Mouse (Mus musculus): ENCODE measurements around the gene Btf3. TPM values are rescaled to one million over a fixed set of nuclear protein-coding genes. Genes with fewer than 3 reads are reported as not detected.

Gene Btf3
- total and polyA plus RNA-seq, 2 experiments from 2014 or later: 210 to 384 TPM

- Histone ChIP-seq H3K27me3 (ENCODE audit: control insufficient read depth, insufficient read depth, low read length) (no peaks in the 10 kb centered on the region), H3K4me3 (ENCODE audit: low read depth, low read length) (no peak overlapping the region), H3K27ac (ENCODE audit: low read depth) (no peak overlapping the region), H3K4me2 (ENCODE audit: low read depth, low read length) (no peak overlapping the region), H3K9me3 (replicated peaks; ENCODE audit: control insufficient read depth, low read length) (no peaks in the 10 kb centered on the region), H3K36me3 (replicated peaks; ENCODE audit: control insufficient read depth, insufficient read depth, low read length) (peaks cover 52% of the 10 kb centered on the region), H3K4me1 (ENCODE audit: control insufficient read depth, insufficient read depth) (peaks cover 5% of the 10 kb centered on the region), H3K9ac (replicated peaks; ENCODE audit: low read depth, low read length) (no peak overlapping the region)
- DNase-seq (ENCODE audit: low spot score): no peak
- no peak for ATAC-seq (ENCODE audit: insufficient read depth, low read depth)
- 88% methylated on average over 5 of the region's 5 CpGs for WGBS
- no peak for TF ChIP-seq CTCF (IDR thresholded peaks at IDR 0.05; ENCODE audit: low read depth)
- TF ChIP-seq EP300 (IDR thresholded peaks at IDR 0.05; ENCODE audit: low read depth): no peak
These were observed 5.2 kb downstream of the Btf3 start for GRCm38 (mm10) chr13:98311597-98311996.

- no peak for DNase-seq (ENCODE audit: low spot score)
- WGBS: 84% methylated on average over 4 of the region's 4 CpGs
- ATAC-seq (ENCODE audit: insufficient read depth, low read depth): no peak
- Histone ChIP-seq H3K27me3 (ENCODE audit: control insufficient read depth, insufficient read depth, low read length) (no peaks in the 10 kb centered on the region), H3K9me3 (replicated peaks; ENCODE audit: control insufficient read depth, low read length) (no peaks in the 10 kb centered on the region), H3K27ac (ENCODE audit: low read depth) (no peak overlapping the region), H3K4me3 (ENCODE audit: low read depth, low read length) (no peak overlapping the region), H3K4me2 (ENCODE audit: low read depth, low read length) (no peak overlapping the region), H3K36me3 (replicated peaks; ENCODE audit: control insufficient read depth, insufficient read depth, low read length) (peaks cover 51% of the 10 kb centered on the region), H3K9ac (replicated peaks; ENCODE audit: low read depth, low read length) (no peak overlapping the region), H3K4me1 (ENCODE audit: control insufficient read depth, insufficient read depth) (no peaks in the 10 kb centered on the region)
- TF ChIP-seq CTCF (IDR thresholded peaks at IDR 0.05; ENCODE audit: low read depth): no peak
- no peak for TF ChIP-seq EP300 (IDR thresholded peaks at IDR 0.05; ENCODE audit: low read depth)
These were observed 8.1 kb downstream of the Btf3 start for GRCm38 (mm10) chr13:98308724-98309123.

- H3K36me3 ChIP-seq (replicated peaks; ENCODE audit: control insufficient read depth, insufficient read depth, low read length): peaks cover 44% of the 10 kb centered on the region
- no peaks in the 10 kb centered on the region for H3K9me3 ChIP-seq (replicated peaks; ENCODE audit: control insufficient read depth, low read length)
- H3K4me2 ChIP-seq (ENCODE audit: low read depth, low read length): no peak overlapping the region
- DNase-seq (ENCODE audit: low spot score) (no peak), ATAC-seq (ENCODE audit: insufficient read depth, low read depth) (no peak)
- H3K4me1 ChIP-seq (ENCODE audit: control insufficient read depth, insufficient read depth): no peaks in the 10 kb centered on the region
- H3K9ac ChIP-seq (replicated peaks; ENCODE audit: low read depth, low read length): no peak overlapping the region
- no peak overlapping the region for H3K4me3 ChIP-seq (ENCODE audit: low read depth, low read length)
- TF ChIP-seq EP300 (IDR thresholded peaks at IDR 0.05; ENCODE audit: low read depth) (no peak), CTCF (IDR thresholded peaks at IDR 0.05; ENCODE audit: low read depth) (no peak)
- WGBS: 79% methylated on average over 5 of the region's 5 CpGs
- no peaks in the 10 kb centered on the region for H3K27me3 ChIP-seq (ENCODE audit: control insufficient read depth, insufficient read depth, low read length)
- H3K27ac ChIP-seq (ENCODE audit: low read depth): no peak overlapping the region
These were observed 8.8 kb downstream of the Btf3 start for GRCm38 (mm10) chr13:98308004-98308403.

- no peak overlapping the region for H3K9ac ChIP-seq (replicated peaks; ENCODE audit: low read depth, low read length)
- TF ChIP-seq CTCF (IDR thresholded peaks at IDR 0.05; ENCODE audit: low read depth) (no peak), EP300 (IDR thresholded peaks at IDR 0.05; ENCODE audit: low read depth) (no peak)
These were observed 9.8 kb downstream of the Btf3 start for GRCm38 (mm10) chr13:98306852-98307475.

GRCm38 (mm10) chr13:98306393-98306792 is 10.4 kb downstream of the Btf3 start:
- Histone ChIP-seq H3K27me3 (ENCODE audit: control insufficient read depth, insufficient read depth, low read length) (no peaks in the 10 kb centered on the region), H3K4me1 (ENCODE audit: control insufficient read depth, insufficient read depth) (no peaks in the 10 kb centered on the region), H3K4me3 (ENCODE audit: low read depth, low read length) (no peak overlapping the region), H3K9ac (replicated peaks; ENCODE audit: low read depth, low read length) (no peak overlapping the region), H3K9me3 (replicated peaks; ENCODE audit: control insufficient read depth, low read length) (no peaks in the 10 kb centered on the region), H3K4me2 (ENCODE audit: low read depth, low read length) (no peak overlapping the region), H3K36me3 (replicated peaks; ENCODE audit: control insufficient read depth, insufficient read depth, low read length) (peaks cover 29% of the 10 kb centered on the region), H3K27ac (ENCODE audit: low read depth) (no peak overlapping the region)
- no peak for TF ChIP-seq EP300 (IDR thresholded peaks at IDR 0.05; ENCODE audit: low read depth)
- no peak for TF ChIP-seq CTCF (IDR thresholded peaks at IDR 0.05; ENCODE audit: low read depth)
- 32% methylated on average over 5 of the region's 5 CpGs for WGBS
- DNase-seq (ENCODE audit: low spot score) (no peak), ATAC-seq (ENCODE audit: insufficient read depth, low read depth) (no peak)

More at GRCm38 (mm10) chr13:98306852-98307475, 9.8 kb downstream of the Btf3 start:
- Histone ChIP-seq H3K9me3 (replicated peaks; ENCODE audit: control insufficient read depth, low read length) (no peaks in the 10 kb centered on the region), H3K4me2 (ENCODE audit: low read depth, low read length) (no peak overlapping the region), H3K4me1 (ENCODE audit: control insufficient read depth, insufficient read depth) (no peaks in the 10 kb centered on the region), H3K27me3 (ENCODE audit: control insufficient read depth, insufficient read depth, low read length) (no peaks in the 10 kb centered on the region), H3K36me3 (replicated peaks; ENCODE audit: control insufficient read depth, insufficient read depth, low read length) (peaks cover 35% of the 10 kb centered on the region), H3K27ac (ENCODE audit: low read depth) (no peak overlapping the region), H3K4me3 (ENCODE audit: low read depth, low read length) (no peak overlapping the region)
- ATAC-seq (ENCODE audit: insufficient read depth, low read depth): no peak
- no peak for DNase-seq (ENCODE audit: low spot score)
- 32% methylated on average over 14 of the region's 14 CpGs for WGBS

GRCm38 (mm10) chr13:98305257-98305656 is 11.5 kb downstream of the Btf3 start:
- H3K4me3 ChIP-seq (ENCODE audit: low read depth, low read length): no peak overlapping the region
- no peaks in the 10 kb centered on the region for H3K9me3 ChIP-seq (replicated peaks; ENCODE audit: control insufficient read depth, low read length)
- no peak overlapping the region for H3K27ac ChIP-seq (ENCODE audit: low read depth)
- no peaks in the 10 kb centered on the region for H3K4me1 ChIP-seq (ENCODE audit: control insufficient read depth, insufficient read depth)
- no peaks in the 10 kb centered on the region for H3K27me3 ChIP-seq (ENCODE audit: control insufficient read depth, insufficient read depth, low read length)
- TF ChIP-seq CTCF (IDR thresholded peaks at IDR 0.05; ENCODE audit: low read depth) (no peak), EP300 (IDR thresholded peaks at IDR 0.05; ENCODE audit: low read depth) (no peak)
- DNase-seq (ENCODE audit: low spot score) (no peak), ATAC-seq (ENCODE audit: insufficient read depth, low read depth) (no peak)
- WGBS: 89% methylated on average over 9 of the region's 9 CpGs
- no peak overlapping the region for H3K4me2 ChIP-seq (ENCODE audit: low read depth, low read length)
- H3K9ac ChIP-seq (replicated peaks; ENCODE audit: low read depth, low read length): no peak overlapping the region
- peaks cover 18% of the 10 kb centered on the region for H3K36me3 ChIP-seq (replicated peaks; ENCODE audit: control insufficient read depth, insufficient read depth, low read length)

Data from heart, postnatal 0 days (tissue).